ENCODE assay signal across 8 mouse cellular contexts in genomic region chr4:48047766-48048371, GRCm38 (mm10). TPM values are rescaled to one million over a fixed set of nuclear protein-coding genes. Genes with fewer than 3 reads are reported as not detected.
A peak's percentile ranks its signal among the peaks of the same experiment; 100 is the strongest.
DNase-seq lines count a peak whose midpoint lies in the region; ATAC-seq and TF ChIP-seq lines count a peak whose summit lies in the region.

No protein-coding gene starts in this region.

- peaks cover 70% of the 10 kb centered on the region for H3K27me3 ChIP-seq in heart, embryonic 11.5 days (ENCODE audit: control insufficient read depth, insufficient read depth, low read length)
- no peaks in the 10 kb centered on the region; the same call in 1 of the 2 replicates for H3K27me3 ChIP-seq in splenic B cell, adult 2 months (ENCODE audit: control insufficient read depth, insufficient read depth, low read length, poor library complexity, severe bottlenecking)

- TF ChIP-seq CTCF in layer of hippocampus, adult 2 months (conservative IDR thresholded peaks at IDR 0.05): peak; percentile 70

- ATAC-seq in heart, embryonic 11.5 days (replicated peaks; ENCODE audit: insufficient number of reproducible peaks, low FRiP score, low TSS enrichment): no peak
- ATAC-seq in erythroid progenitor cell, adult 5-6 weeks (replicated peaks; ENCODE audit: low FRiP score, poor library complexity, severe bottlenecking): no peak

- peaks cover 22% of the 10 kb centered on the region for H3K4me1 ChIP-seq in heart, embryonic 11.5 days (ENCODE audit: control insufficient read depth, insufficient read depth, low read length)

- H3K9me3 ChIP-seq in heart, embryonic 11.5 days (replicated peaks; ENCODE audit: control insufficient read depth, low read length): no peaks in the 10 kb centered on the region

- DNase-seq in urinary bladder, postnatal 25 days (ENCODE audit: low spot score): peak; percentile 10
- DNase-seq in urinary bladder, postnatal 4 days (ENCODE audit: low spot score in 2 of 2): no peak
- DNase-seq in cerebellum, postnatal 14 days: peak; percentile 36 to 49
- DNase-seq in layer of hippocampus, adult 2 months (ENCODE audit: low spot score in 2 of 2): peak in 1 of 2 experiments; percentile 70
- peak; percentile 74 for DNase-seq in mesoderm, embryonic 11.5 days (ENCODE audit: low read depth, low spot score)
- peak; percentile 63 for DNase-seq in splenic B cell, adult 2 months (ENCODE audit: low read depth, low spot score)

- H3K27ac ChIP-seq in heart, embryonic 11.5 days (ENCODE audit: low read depth, low read length): no peak overlapping the region
- peak overlapping the region; percentile 100 for H3K27ac ChIP-seq in layer of hippocampus, adult 2 months

- H3K9ac ChIP-seq in heart, embryonic 11.5 days (ENCODE audit: low read depth, low read length): no peak overlapping the region; the same call in 1 of the 2 replicates

- no peaks in the 10 kb centered on the region for H3K36me3 ChIP-seq in heart, embryonic 11.5 days (ENCODE audit: control insufficient read depth, insufficient read depth, low read length)
- H3K36me3 ChIP-seq in splenic B cell, adult 2 months (ENCODE audit: control insufficient read depth, insufficient read depth, low read length, poor library complexity, severe bottlenecking): no peaks in the 10 kb centered on the region

- peak overlapping the region; percentile 70 for H3K4me3 ChIP-seq in heart, embryonic 11.5 days (ENCODE audit: low read depth, low read length)
- H3K4me3 ChIP-seq in layer of hippocampus, adult 2 months: peak overlapping the region; percentile 88

- H3K4me2 ChIP-seq in heart, embryonic 11.5 days: peak overlapping the region; percentile 100

- 1% methylated on average over 30 of the region's 30 CpGs for WGBS in heart, embryonic 11.5 days (ENCODE audit: insufficient replicate concordance)

RNA-seq across cellular contexts. Expression of gene Nr4a3, which starts 2.9 kb away (rescaled TPM):
- 0.17 TPM in 1 of 2 replicates, not detected in the other for polyA plus RNA-seq in heart, embryonic 11.5 days (2014; fragmentation: Nextera tagmentation; extraction: Ambion mirVana)
- 10 to 100 TPM; 63.5 to 68.7 TPM for total RNA-seq in layer of hippocampus, adult 2 months (2021)
- total RNA-seq in erythroid progenitor cell, adult 5-6 weeks (2015; ENCODE audit: low replicate concordance): not detected in 2 replicates
- not detected in 2 replicates for total RNA-seq in erythroid progenitor cell, adult 5-6 weeks (2017; ENCODE audit: low replicate concordance)

Comparison
In these comparisons a context has a peak if more than half of its experiments do, and no peak if none do; other contexts are left out.
1. DNase-seq: peak in urinary bladder, postnatal 25 days (single experiment), cerebellum, postnatal 14 days (2 of 2), mesoderm, embryonic 11.5 days (single experiment) and splenic B cell, adult 2 months (single experiment); none in urinary bladder, postnatal 4 days (0 of 2).
2. RNA of gene Nr4a3, which starts 2.9 kb away (total RNA-seq): 63.5 to 68.7 TPM in layer of hippocampus, adult 2 months; not detected in erythroid progenitor cell, adult 5-6 weeks; every median in the first group is over 10 times any median in the second.